Mouse (Mus musculus): ENCODE measurements around the gene Cox6b2. TPM values are rescaled to one million over a fixed set of nuclear protein-coding genes. Genes with fewer than 3 reads are reported as not detected.

Cox6b2 gene
- total RNA-seq, 4 experiments from 2014 or later, result 5.1 to 8.7 (median 6.8) TPM

GRCm38 (mm10) chr7:4719276-4719675 lies 33.6 kb downstream of the Cox6b2 start:
- no peak for DNase-seq (ENCODE audit: low spot score in 2 of 2)

- DNase-seq (ENCODE audit: low spot score in 2 of 2), result no peak
Measured at GRCm38 (mm10) chr7:4716955-4717354, 35.9 kb downstream of the Cox6b2 start.

GRCm38 (mm10) chr7:4712594-4712993 lies 40.3 kb downstream of the Cox6b2 start:
- DNase-seq (ENCODE audit: low spot score in 2 of 2), result no peak

DNA sequence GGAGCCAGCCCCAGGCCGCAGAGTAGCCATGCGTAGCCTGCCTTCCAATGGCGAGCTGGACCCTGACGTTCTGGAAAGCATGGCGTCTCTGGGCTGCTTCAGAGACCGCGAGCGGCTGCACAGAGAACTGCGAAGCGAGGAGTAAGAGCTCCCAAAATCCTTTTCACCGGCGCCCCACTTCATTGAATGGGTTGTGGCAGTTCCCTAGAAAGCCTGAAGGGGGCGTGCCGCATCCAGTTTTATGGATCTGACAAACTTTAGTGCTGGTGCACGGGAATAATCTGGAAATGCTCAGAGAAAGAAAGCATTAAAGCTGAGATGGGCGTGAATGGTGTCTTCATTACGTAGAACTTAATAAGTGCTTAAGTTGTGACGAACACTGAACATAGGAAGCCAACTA lies 47.8 kb downstream of the Cox6b2 start:
- DNase-seq (ENCODE audit: low spot score in 2 of 2), result no peak

GRCm38 (mm10) chr7:4703195-4703594 lies 49.7 kb downstream of the Cox6b2 start:
- no peak for DNase-seq (ENCODE audit: low spot score in 2 of 2)

- DNase-seq (ENCODE audit: low spot score in 2 of 2), result no peak
Measured at GRCm38 (mm10) chr7:4702334-4702733, 50.6 kb downstream of the Cox6b2 start.

Other genes with a start within 250 kb of the Cox6b2 start
- 10 to 100 TPM in 1 of 4 experiments, 1 to 10 TPM in 3; 7.5 to 10.9 (median 8.2) TPM for gene Tnnt1, start 236.7 kb downstream of the Cox6b2 start, total RNA-seq (2022)
- 1 to 10 TPM; 1.9 to 4.5 (median 4.1) TPM for gene Tnni3, start 228.9 kb downstream of the Cox6b2 start, total RNA-seq (2022)
- under 1 TPM; 0.22 to 0.79 (median 0.30) TPM for gene Dnaaf3, start 220.6 kb downstream of the Cox6b2 start, total RNA-seq (2022)
- gene Syt5, start 205.6 kb downstream of the Cox6b2 start, total RNA-seq (2022), result 100 to 1,000 TPM; 251 to 286 (median 266) TPM
- 1 to 10 TPM in 3 of 4 experiments, under 1 TPM in 1; 0.79 to 1.7 (median 1.3) TPM for gene Ptprh, start 149.1 kb downstream of the Cox6b2 start, total RNA-seq (2022)
- 10 to 100 TPM in 3 of 4 experiments, 1 to 10 TPM in 1; 9.1 to 12.5 (median 12.2) TPM for gene Tmem86b, start 121.7 kb downstream of the Cox6b2 start, total RNA-seq (2022)
- 100 to 1,000 TPM; 118 to 128 (median 127) TPM for gene Ppp6r1, start 94.1 kb downstream of the Cox6b2 start, total RNA-seq (2022)
- gene Hspbp1, start 68.0 kb downstream of the Cox6b2 start, total RNA-seq (2022), result 10 to 100 TPM; 83.7 to 95.5 (median 89.4) TPM
- gene Brsk1, start 62.5 kb downstream of the Cox6b2 start, total RNA-seq (2022), result 100 to 1,000 TPM; 377 to 435 (median 401) TPM
- under 1 TPM in 2 of 4 experiments, not detected in 2; 0.16 to 0.21 TPM for gene Tmem150b, start 27.8 kb downstream of the Cox6b2 start, total RNA-seq (2022)
- gene Kmt5c, start 13.0 kb downstream of the Cox6b2 start, total RNA-seq (2022), result 10 to 100 TPM; 22.0 to 31.3 (median 25.3) TPM
- gene Fam71e2, start 18.2 kb upstream of the Cox6b2 start, total RNA-seq (2022), result not detected
- gene Il11, start 29.8 kb upstream of the Cox6b2 start, total RNA-seq (2022), result under 1 TPM; 0.26 to 0.70 (median 0.39) TPM
- gene Tmem190, start 29.8 kb upstream of the Cox6b2 start, total RNA-seq (2022), result not detected
- 1 to 10 TPM; 3.0 to 4.2 (median 3.1) TPM for gene Tmem238, start 36.6 kb upstream of the Cox6b2 start, total RNA-seq (2022)
- gene Rpl28, start 39.8 kb upstream of the Cox6b2 start, total RNA-seq (2022), result 100 to 1,000 TPM; 329 to 537 (median 413) TPM
- 100 to 1,000 TPM; 103 to 130 (median 112) TPM for gene Ube2s, start 59.5 kb upstream of the Cox6b2 start, total RNA-seq (2022)
- gene Shisa7, start 91.6 kb upstream of the Cox6b2 start, total RNA-seq (2022), result 100 to 1,000 TPM; 105 to 117 (median 110) TPM
- 1 to 10 TPM; 8.3 to 10.0 (median 9.1) TPM for gene Isoc2b, start 117.2 kb upstream of the Cox6b2 start, total RNA-seq (2022)
- 10 to 100 TPM; 16.1 to 17.7 (median 17.1) TPM for gene Isoc2a, start 124.1 kb upstream of the Cox6b2 start, total RNA-seq (2022)
- under 1 TPM in 3 of 4 experiments, not detected in 1; 0.48 to 0.65 (median 0.51) TPM for gene Gm36210, start 153.4 kb upstream of the Cox6b2 start, total RNA-seq (2022)
- 10 to 100 TPM; 14.7 to 16.8 (median 15.5) TPM for gene Zfp628, start 162.1 kb upstream of the Cox6b2 start, total RNA-seq (2022)
- 100 to 1,000 TPM in 1 of 4 experiments, 10 to 100 TPM in 3; 94.7 to 100 (median 95.8) TPM for gene Nat14, start 168.9 kb upstream of the Cox6b2 start, total RNA-seq (2022)
- 1 to 10 TPM; 2.1 to 3.5 (median 2.6) TPM for gene Ssc5d, start 172.7 kb upstream of the Cox6b2 start, total RNA-seq (2022)
- under 1 TPM; 0.16 to 0.68 (median 0.26) TPM for gene Sbk2, start 211.3 kb upstream of the Cox6b2 start, total RNA-seq (2022)
- gene Sbk3, start 218.1 kb upstream of the Cox6b2 start, total RNA-seq (2022), result 1 to 10 TPM in 3 of 4 experiments, under 1 TPM in 1; 0.88 to 1.3 (median 1.1) TPM
- 10 to 100 TPM; 23.3 to 31.7 (median 25.0) TPM for gene Zfp579, start 243.1 kb upstream of the Cox6b2 start, total RNA-seq (2022)